Mouse (Mus musculus) neural tube, embryonic 11.5 days (tissue): Measurements from ENCODE around the gene Eif2ak1. TPM values are rescaled to one million over a fixed set of nuclear protein-coding genes. Genes with fewer than 3 reads are reported as not detected.

Source experiments
- ATAC-seq: fragments of 200-750 bp; cut with Nextera tagmentation; 2 replicates; pipeline ENCODE4 v1.8.0; 2017; ENCODE audit warnings: moderate number of reproducible peaks, mild to moderate bottlenecking, moderate TSS enrichment, moderate library complexity; ENCODE audit not compliant: insufficient read depth, low FRiP score, low TSS enrichment
- DNase-seq: peaks from one replicate; pipeline ENCODE4 v3.0.0-alpha.2; 2015; ENCODE audit warnings: low spot score
- H3K27ac ChIP-seq: fragments of 300-500 bp; sonication (generic); 2 replicates; pipeline ENCODE4 v1.5.1; 2014; ENCODE audit warnings: low read depth, mild to moderate bottlenecking, low read length
- H3K27me3 ChIP-seq: fragments of 300-500 bp; sonication (generic); 2 replicates; pipeline ENCODE4 v1.6.1; 2014; ENCODE audit warnings: mild to moderate bottlenecking, low read length, mixed read lengths; ENCODE audit not compliant: control insufficient read depth, insufficient read depth
- H3K36me3 ChIP-seq: fragments of 300-500 bp; sonication (generic); 2 replicates; pipeline ENCODE4 v1.6.1; 2014; ENCODE audit warnings: mild to moderate bottlenecking, low read length, moderate library complexity, mixed read lengths; ENCODE audit not compliant: control insufficient read depth, insufficient read depth
- H3K4me1 ChIP-seq: fragments of 300-500 bp; sonication (generic); 2 replicates; pipeline ENCODE4 v1.6.1; 2014; ENCODE audit warnings: low read length, mixed read lengths; ENCODE audit not compliant: control insufficient read depth, insufficient read depth
- H3K4me2 ChIP-seq: fragments of 300-500 bp; sonication (generic); 2 replicates; pipeline ENCODE4 v1.6.1; 2014; ENCODE audit warnings: low read depth, mild to moderate bottlenecking, moderate library complexity
- H3K4me3 ChIP-seq: fragments of 300-500 bp; sonication (generic); 2 replicates; pipeline ENCODE4 v1.5.1; 2014; ENCODE audit warnings: low read depth, low read length
- H3K9ac ChIP-seq: fragments of 300-500 bp; sonication (generic); 2 replicates; pipeline ENCODE4 v1.6.1; 2014; ENCODE audit warnings: mild to moderate bottlenecking, low read length
- H3K9me3 ChIP-seq: fragments of 300-500 bp; sonication (generic); 2 replicates; pipeline ENCODE4 v1.6.1; 2016; ENCODE audit warnings: low read length; ENCODE audit not compliant: control insufficient read depth
- WGBS: fragments of 180-500 bp; shearing (Covaris S2); extraction: QIAGEN DNeasy Blood & Tissue Kit; methylation state at CpG from one replicate; pipeline ENCODE4 v1.1.7; 2014; 5-methylcytosine and 5-hydroxymethylcytosine counted together
- polyA plus RNA-seq: library from polyadenylated mRNA; unstranded; fragments of >200 nt; fragmentation: Nextera tagmentation; extraction: Ambion mirVana; gene quantifications from 2 replicates; pipeline ENCODE4 v1.2.1, GENCODE M21; 2014

Eif2ak1 gene
- polyA plus RNA-seq, 1 experiment from 2014 or later: 55.2 TPM

DNA sequence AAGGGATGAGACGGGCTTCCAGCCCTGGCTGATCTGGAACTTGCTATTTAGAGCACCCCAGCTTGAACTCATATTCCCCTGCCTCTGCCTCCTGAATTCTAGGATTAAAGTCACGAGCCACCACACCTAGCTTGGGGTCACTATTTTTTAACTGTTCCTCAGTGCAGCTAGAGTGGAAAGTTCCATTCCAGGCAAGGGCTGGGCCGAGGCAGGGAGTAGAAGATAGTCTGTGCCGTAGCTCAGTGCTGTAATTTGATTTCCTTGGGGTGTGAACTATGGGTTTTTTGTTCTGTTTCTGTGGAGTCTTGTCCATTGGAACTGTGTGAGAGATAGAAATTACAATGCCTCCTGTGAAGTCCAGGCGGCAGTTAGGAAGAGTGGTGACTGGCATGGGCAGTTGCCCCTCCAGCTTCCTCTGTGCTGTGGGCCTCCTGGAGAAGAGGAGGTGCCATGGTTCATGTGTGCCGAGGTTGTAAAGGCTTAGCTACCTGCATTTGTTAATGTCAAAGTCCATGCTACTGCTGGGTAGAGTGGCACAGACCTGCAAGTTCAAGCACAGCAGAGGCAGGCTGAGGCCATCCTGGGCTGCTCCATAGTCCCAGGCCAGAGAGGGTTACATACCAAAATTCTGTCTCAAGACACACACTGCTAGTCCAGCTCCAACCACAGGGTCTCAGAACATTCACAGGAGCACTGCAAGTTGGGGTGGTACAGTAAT lies 114.4 kb downstream of the Eif2ak1 start:
- H3K9me3 ChIP-seq: no peaks in the 10 kb centered on the region
- ATAC-seq: no peak
- no peaks in the 10 kb centered on the region for H3K4me1 ChIP-seq
- no peak overlapping the region for H3K27ac ChIP-seq
- DNase-seq: no peak
- peaks cover 7% of the 10 kb centered on the region for H3K36me3 ChIP-seq
- no peak overlapping the region for H3K9ac ChIP-seq
- 85% methylated on average over 6 of the region's 6 CpGs for WGBS
- no peak overlapping the region for H3K4me3 ChIP-seq
- H3K4me2 ChIP-seq: no peak overlapping the region
- no peaks in the 10 kb centered on the region for H3K27me3 ChIP-seq

DNA sequence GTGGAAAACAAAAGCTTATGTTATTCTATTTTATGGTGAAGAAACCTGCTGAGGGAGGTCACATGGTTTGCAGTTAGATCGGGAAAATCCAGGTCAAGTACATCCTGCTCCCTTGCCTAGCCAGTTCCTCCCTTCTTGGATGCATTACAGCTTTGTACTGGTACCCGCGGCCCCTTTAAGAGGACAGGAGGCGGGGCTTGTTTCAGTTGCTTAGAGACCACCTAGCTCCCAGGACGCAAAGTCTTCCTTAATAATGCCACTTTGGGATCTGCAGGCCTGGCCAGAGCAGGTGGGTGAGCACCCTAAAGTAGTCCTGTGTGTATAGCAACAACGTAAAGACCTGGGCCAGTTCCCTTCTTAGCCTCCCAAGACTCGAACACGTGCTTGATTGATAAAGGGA lies 115.2 kb downstream of the Eif2ak1 start, which contains the start of gene Rsph10b:
Gene Rsph10b (plus strand): TSS at position 205 of the 400 bp plus-strand sequence.
- peaks cover 7% of the 10 kb centered on the region for H3K36me3 ChIP-seq
- ATAC-seq (no peak; the same call in 1 of the 2 replicates), DNase-seq (peak; percentile 35)
- no peak within 1 kb of the TSS for H3K4me3 ChIP-seq
- 14% methylated on average over 8 of the region's 8 CpGs for WGBS
- no peaks in the 10 kb centered on the region for H3K4me1 ChIP-seq
- H3K27ac ChIP-seq: no peak within 1 kb of the TSS
- H3K9me3 ChIP-seq: no peaks in the 10 kb centered on the region
- H3K27me3 ChIP-seq: no peaks in the 10 kb centered on the region
- H3K4me2 ChIP-seq: no peak within 1 kb of the TSS
- H3K9ac ChIP-seq: no peak within 1 kb of the TSS

DNA sequence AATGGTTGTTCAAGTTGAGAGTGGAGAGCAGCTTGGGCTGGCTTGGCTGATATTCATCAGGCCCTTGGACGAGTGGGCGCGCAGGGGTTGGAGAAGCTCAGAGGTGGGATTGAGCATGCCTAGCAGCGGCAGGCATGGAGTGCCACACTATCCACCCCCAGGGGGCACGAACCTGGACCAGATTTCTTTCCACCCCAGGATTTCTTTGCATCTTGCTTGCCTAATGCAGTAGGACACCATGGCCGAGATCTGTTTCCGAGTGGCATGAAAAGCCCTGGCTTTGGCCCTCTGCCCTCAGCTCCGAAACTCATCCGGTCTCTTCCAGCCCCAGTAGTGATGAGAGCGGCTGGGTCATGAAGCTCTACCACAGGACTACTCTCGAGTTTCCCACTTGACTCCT lies 115.8 kb downstream of the Eif2ak1 start:
- Histone ChIP-seq H3K36me3 (peaks cover 4% of the 10 kb centered on the region), H3K27ac (no peak overlapping the region), H3K4me2 (no peak overlapping the region), H3K27me3 (no peaks in the 10 kb centered on the region), H3K9ac (no peak overlapping the region), H3K4me1 (no peaks in the 10 kb centered on the region), H3K9me3 (no peaks in the 10 kb centered on the region), H3K4me3 (no peak overlapping the region)
- WGBS: 89% methylated on average over 11 of the region's 11 CpGs
- DNase-seq (no peak), ATAC-seq (no peak)

DNA sequence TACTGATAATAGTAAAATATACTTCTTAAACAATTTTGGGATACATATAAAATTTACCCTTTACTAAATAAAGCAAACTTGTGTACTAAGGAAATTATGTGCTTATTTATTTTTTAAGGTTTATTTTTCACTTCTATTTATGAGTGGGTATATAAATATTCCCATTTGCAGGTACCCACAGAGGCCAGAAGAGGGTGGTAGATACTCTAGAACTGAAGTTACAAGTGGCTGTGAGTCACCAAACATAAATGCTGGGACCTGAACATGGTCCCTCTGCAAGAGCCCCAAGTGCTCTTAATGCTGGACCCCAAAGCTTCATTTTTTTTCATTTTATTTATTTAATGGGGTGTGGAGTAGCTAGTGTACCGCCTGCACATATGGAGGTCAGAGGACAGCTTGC lies 116.3 kb downstream of the Eif2ak1 start:
- H3K27ac ChIP-seq: no peak overlapping the region
- no peak overlapping the region for H3K4me3 ChIP-seq
- H3K27me3 ChIP-seq: no peaks in the 10 kb centered on the region
- H3K4me2 ChIP-seq: no peak overlapping the region
- DNase-seq (no peak), ATAC-seq (no peak)
- H3K4me1 ChIP-seq: no peaks in the 10 kb centered on the region
- H3K9ac ChIP-seq: no peak overlapping the region
- no peaks in the 10 kb centered on the region for H3K9me3 ChIP-seq
- H3K36me3 ChIP-seq: peaks cover 4% of the 10 kb centered on the region
- WGBS: 82% methylated on average over 1 of the region's 1 CpGs

DNA sequence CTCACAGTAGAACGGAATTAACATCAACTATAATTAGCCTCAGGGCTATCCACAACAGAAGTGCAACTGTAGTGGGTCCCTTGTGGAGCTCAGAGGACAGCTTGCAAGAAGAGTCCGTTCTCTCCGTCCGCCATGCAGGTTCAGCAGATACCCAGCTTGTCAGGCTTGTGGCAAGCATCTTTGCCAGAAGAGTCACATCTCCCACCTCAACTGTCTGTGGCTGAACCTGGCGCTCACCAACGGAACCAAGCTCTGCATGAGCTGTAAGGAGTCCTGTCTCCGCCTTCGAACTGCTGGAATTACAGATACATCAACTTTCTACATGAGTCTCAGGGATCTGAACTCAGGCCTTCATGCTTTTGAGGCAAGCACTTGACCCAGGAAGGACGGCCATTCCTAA lies 118.6 kb downstream of the Eif2ak1 start:
- H3K36me3 ChIP-seq: no peaks in the 10 kb centered on the region
- H3K4me2 ChIP-seq: no peak overlapping the region
- ATAC-seq: no peak
- H3K9ac ChIP-seq: no peak overlapping the region
- H3K27ac ChIP-seq: no peak overlapping the region
- no peak overlapping the region for H3K4me3 ChIP-seq
- H3K4me1 ChIP-seq: no peaks in the 10 kb centered on the region
- no peaks in the 10 kb centered on the region for H3K27me3 ChIP-seq
- no peaks in the 10 kb centered on the region for H3K9me3 ChIP-seq
- WGBS: 90% methylated on average over 9 of the region's 9 CpGs
- no peak for DNase-seq

DNA sequence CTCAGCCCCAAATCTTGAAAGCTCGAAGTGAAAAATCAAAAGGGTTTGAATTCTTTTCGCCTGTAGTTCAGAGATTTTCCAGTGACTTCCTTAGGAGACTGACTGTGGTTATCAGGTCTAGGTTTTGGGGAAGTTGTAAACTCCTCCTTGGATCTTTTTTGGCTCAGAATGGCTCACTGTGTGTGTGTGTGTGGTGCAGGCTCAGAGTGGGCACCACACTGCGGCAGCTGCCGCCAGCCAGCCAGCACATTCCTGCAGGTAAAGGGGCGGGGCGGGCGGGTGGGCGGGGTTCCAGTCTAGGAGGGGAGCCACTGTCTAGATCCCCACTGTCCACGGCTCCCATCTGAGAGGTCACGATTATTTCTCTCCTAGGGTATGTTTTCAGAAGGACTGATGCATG lies 124.0 kb downstream of the Eif2ak1 start:
- Histone ChIP-seq H3K9me3 (no peaks in the 10 kb centered on the region), H3K27ac (no peak overlapping the region), H3K4me3 (no peak overlapping the region), H3K9ac (no peak overlapping the region), H3K27me3 (no peaks in the 10 kb centered on the region), H3K4me1 (no peaks in the 10 kb centered on the region), H3K4me2 (no peak overlapping the region), H3K36me3 (no peaks in the 10 kb centered on the region)
- no peak for ATAC-seq
- no peak for DNase-seq
- WGBS: 23% methylated on average over 10 of the region's 10 CpGs

DNA sequence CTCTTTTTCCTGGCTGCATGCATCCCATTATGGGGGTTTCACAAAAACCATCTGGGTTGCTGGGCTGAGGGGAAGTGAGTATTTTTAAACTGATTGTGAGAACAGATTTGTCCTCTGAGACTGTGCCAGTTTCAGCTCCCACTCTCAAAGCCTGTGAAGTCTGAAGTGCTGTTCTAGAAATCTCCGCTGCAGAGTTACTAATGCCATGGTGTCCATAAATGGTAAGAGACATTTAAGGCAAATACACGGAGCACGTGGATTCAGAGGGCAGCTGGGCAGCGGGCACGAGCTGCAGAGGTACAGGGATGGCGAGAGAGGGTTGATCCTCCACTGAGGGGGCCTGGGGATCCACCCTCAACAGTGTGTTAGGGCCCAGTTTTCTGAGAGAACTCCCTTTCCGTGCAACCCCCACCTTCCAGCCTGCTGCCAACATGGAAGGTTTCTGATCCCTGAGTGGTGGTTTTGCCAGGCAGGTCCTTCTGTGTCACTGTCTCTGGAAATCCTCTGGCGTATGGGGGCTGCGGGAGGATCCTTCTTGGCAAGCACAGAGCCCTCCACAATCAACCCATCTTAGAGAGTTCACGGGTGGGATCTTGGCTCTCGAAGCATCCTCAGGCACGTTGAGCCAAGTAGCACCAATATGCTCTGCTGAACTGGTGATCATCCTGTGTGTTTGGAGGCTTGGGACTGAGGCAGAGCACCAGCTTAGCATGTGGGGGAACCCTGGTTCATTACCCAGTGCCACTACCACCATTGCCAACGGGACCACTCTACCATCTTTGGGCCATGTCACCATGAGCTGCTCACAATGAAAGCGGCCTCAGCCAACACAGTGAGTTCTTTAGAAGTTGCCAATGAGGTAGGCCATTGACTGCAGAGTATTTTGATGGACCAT lies 125.9 kb downstream of the Eif2ak1 start:
- no peaks in the 10 kb centered on the region for H3K27me3 ChIP-seq
- H3K9me3 ChIP-seq: no peaks in the 10 kb centered on the region
- no peak overlapping the region for H3K9ac ChIP-seq
- H3K4me3 ChIP-seq: no peak overlapping the region
- no peaks in the 10 kb centered on the region for H3K4me1 ChIP-seq
- 87% methylated on average over 14 of the region's 14 CpGs for WGBS
- H3K27ac ChIP-seq: no peak overlapping the region
- H3K36me3 ChIP-seq: no peaks in the 10 kb centered on the region
- ATAC-seq: no peak
- DNase-seq: no peak
- no peak overlapping the region for H3K4me2 ChIP-seq

DNA sequence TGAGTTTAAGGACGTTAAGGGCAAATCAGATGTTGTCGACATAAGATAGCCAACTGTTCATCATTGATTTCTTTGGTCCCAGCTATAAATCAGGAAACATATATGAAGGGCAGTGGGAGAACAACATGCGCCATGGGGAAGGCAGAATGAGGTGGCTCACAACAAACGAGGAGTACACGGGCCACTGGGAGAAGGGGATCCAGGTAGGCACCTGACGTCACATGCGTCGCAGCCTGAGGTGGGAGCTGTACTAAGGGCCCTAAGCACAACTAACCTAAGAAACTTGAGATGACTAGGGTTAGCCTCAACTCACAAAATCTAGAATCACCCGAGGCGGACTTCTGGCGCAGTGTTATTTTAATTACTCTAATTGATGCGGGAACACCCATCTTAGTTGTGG lies 130.8 kb downstream of the Eif2ak1 start:
- H3K27me3 ChIP-seq: no peaks in the 10 kb centered on the region
- H3K27ac ChIP-seq: no peak overlapping the region
- no peak overlapping the region for H3K9ac ChIP-seq
- H3K4me1 ChIP-seq: no peaks in the 10 kb centered on the region
- no peaks in the 10 kb centered on the region for H3K9me3 ChIP-seq
- ATAC-seq: no peak
- WGBS: 89% methylated on average over 12 of the region's 12 CpGs
- H3K4me3 ChIP-seq: no peak overlapping the region
- H3K36me3 ChIP-seq: no peaks in the 10 kb centered on the region
- DNase-seq: no peak
- H3K4me2 ChIP-seq: no peak overlapping the region

DNA sequence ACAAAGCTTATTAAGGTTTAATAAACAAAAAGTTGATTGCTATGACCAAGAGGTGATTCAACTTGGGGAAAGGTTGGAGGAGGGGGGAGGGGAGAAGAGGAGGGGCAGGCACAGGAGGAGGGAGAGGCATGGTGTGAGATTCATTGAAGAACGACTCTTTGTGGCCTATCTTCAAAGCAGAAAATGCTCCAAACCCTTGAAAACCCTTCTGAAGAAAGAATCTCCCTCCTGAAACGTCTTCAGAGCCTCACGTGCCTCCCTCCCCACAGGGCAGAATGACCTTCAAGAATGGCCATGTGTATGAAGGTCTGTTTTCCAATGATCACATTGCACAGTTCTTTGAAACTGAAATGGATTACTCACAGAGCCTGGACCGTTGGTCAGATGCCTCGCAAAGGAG lies 132.4 kb downstream of the Eif2ak1 start:
- Histone ChIP-seq H3K9ac (no peak overlapping the region), H3K4me1 (no peaks in the 10 kb centered on the region), H3K4me2 (no peak overlapping the region), H3K4me3 (no peak overlapping the region), H3K36me3 (no peaks in the 10 kb centered on the region), H3K27ac (no peak overlapping the region), H3K27me3 (no peaks in the 10 kb centered on the region), H3K9me3 (no peaks in the 10 kb centered on the region)
- DNase-seq (no peak), ATAC-seq (no peak)
- 39% methylated on average over 5 of the region's 5 CpGs for WGBS
